Mouse (Mus musculus) olfactory bulb, adult 2 months (tissue): Measurements from ENCODE around the gene Cnot2.

ENCODE experiments used
- CTCF ChIP-seq: fragments of 200-500 bp; IDR thresholded peaks from 2 replicates; pipeline ENCODE4 v1.5.1; 2012; ENCODE audit warnings: low read depth, mild to moderate bottlenecking, low read length, moderate library complexity; ENCODE audit not compliant: insufficient read depth
- POLR2A ChIP-seq: fragments of 200-500 bp; IDR thresholded peaks from 2 replicates; pipeline ENCODE4 v1.6.1; 2012; ENCODE audit warnings: mild to moderate bottlenecking, low read depth, low read length, moderate library complexity; ENCODE audit not compliant: insufficient read depth

DNA sequence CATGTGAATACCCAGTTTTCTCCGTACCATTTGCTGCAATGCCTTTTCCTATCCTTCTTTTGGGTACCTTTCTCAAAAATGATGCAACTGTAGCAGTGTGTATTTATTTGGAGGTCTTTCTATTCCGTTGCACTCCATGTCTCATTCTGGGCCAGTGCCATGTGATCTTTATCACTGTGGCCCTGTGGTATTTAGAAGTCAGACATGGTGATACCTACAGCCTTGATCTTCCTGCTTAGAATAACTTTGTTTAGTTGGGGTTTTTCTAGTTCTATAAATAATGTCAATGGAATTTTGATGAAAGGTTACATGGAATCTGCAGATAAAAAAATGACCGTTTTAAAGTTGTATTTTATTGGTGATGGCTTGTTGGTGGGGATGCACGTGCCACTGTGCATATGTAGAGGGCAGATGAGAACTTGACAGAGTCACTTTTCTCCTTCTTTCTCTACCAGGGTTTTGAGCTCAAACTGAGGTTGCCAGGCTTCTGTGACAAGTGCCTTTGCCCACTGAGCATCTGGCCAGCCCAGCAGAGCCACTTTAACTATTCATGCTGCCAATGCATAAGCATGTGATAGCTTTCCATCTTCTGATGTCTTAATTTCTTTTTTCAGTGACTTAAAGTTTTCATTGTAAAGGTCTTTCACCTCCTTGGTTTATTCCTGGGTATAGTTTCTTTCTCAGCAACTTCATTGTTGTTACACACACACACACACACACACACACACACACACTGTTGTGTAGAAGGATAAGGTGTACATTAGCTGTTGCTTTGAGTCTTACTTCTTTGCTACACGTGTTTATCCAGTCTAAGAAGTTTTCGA is 23.0 kb upstream of the Cnot2 start:
- TF ChIP-seq CTCF (no peak), POLR2A (no peak)
